Mouse (Mus musculus): ENCODE measurements at regions not wholly inside any gene's neighbourhood (a gene's known extent, or its start where the extent isn't known, plus 50 kb on each side); places are given as distances from the start of the nearest gene placed in this dataset.

DNA sequence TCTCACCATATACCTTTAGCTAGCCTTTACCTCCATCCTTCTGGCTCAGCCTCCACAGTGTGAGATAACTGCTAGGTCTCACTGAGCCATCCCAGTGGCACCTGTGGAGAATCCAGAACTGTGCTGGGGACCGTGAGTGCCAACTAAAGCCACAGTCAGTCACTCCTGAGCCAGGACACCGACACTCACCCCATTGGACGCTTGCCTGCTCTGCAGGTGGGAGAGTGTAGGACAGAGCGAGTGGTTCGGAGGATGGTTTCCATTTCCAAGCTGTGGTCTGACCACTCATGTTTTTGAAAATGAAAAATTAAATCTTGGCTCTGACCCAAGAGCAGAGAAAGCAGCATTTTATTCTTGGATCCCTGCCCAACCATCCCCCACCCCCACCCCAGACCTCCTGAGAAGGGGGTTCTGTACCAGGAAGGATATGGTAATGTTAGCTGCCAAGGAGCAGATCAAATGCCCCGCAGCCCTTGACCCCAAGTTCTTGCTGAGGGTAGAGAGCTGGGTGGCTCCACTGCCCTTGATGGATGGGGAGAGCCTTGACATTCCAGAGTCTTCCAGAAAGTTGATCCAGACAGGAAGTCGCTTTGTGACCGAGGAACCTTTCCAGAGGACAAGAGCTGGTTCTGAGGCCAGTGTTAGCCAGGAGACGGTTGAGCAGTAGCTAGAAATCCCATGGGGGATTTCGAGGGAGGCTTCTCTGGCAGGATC lies 83.3 kb upstream of the Smim23 start:
- peak; percentile 39 to 45 for DNase-seq

DNA sequence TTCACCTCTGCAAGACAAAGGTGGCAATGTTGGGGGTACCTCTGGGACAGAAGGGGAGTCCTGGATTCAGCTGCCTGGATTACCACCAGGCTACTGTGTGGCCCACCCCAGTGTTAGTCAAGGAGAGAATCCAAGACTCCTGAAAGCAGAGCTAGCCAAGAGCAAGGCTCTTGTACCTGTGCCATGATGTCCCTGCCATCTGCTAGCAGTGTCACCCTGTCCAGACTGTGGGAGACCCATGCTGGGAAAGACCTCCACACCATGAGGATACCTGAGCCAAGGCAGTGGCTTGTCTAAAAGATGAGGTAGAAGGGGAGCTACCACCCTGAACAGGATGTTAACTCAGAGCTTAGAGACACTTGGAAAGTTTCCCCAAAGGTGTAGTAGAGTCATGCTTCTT lies 79.6 kb upstream of the Smim23 start:
- DNase-seq, result peak; percentile 49 to 56

DNA sequence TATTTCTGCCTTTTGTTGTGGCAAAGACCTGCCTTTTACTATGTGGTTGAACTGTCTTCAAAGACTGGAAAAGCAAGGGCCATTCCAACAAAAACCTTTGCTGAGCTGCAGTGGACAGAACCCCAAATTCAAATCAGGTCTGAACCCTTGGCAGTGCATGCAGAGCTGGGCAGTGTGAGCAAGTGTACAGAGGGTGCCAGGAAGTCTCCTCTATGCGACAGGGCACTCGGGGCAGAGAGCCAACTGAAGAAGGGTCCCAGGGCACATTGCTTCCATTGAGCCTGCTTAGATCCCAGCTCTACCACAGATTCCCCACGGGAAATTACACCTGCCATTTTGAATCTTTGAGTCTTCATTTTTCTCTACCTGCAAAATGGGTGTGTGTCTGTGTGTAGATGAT lies 79.0 kb upstream of the Smim23 start:
- DNase-seq, result no peak

DNA sequence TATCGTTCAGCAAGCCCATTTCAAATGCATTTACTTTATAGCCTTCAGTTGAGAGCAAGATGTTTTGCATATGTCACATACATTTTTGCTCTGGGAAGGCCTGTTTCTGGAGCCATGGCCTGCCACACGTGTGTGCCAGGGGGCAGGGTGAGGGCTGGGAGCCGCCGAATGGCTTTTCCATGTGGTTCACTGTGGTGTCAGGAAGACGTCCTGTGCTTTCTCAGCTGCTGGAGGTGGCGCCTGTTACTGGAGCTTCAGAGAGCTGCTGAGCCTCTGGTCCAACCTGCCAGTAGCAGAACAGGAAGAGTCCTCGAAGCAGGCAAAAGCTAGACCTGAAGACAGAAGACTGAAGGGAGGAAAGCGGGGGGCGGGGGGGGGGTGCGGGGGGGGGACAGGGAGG lies 78.5 kb upstream of the Smim23 start:
- no peak for DNase-seq

DNA sequence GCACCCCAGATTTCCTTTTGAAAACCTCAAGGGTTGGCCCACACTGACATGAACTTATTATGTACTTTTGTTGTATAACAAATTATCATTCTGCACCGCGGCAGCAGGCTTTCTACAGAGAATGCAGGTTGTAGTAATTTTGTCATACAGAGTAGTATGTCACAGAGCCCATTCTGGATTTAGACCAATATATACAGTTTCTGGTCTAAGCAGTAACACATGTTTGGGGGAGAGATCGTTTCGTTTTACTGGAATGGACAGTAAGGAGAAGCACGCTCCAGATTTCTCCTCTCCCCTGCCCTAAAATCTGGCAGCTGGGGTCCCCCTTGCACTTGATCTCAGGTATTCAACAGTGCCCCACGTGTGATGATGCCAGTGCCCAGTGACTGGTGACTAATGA lies 76.0 kb upstream of the Smim23 start:
- DNase-seq, result no peak

DNA sequence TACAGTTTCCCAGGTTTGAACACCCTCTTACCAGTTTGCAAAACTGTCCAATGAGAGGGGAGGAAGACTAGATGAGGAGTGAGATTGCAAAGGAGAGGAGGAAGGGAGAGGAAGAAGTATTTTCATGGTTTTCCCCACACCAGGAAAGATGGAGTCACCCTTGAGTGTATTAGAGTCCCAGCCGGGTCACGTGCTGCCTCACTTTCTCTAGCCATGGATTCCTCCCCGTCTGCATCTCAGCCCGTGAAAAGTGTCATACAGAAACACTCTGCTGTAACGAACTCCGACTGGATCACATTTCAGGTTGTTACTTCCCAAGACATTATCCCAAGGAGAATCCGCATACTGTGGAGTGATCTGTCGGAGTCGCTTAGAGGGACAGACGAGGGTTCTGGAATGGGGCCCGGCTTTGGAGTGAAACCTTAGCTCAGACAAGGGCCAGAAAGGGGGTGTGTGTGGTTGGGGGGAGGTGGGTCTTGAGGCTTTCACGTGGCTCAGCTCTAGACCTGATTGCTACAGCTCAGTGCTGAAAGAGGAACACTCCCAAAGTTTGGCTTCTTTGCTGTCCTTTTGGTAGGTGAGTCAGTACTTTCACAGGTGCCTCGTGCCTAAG lies 75.3 kb upstream of the Smim23 start:
- DNase-seq, result no peak

DNA sequence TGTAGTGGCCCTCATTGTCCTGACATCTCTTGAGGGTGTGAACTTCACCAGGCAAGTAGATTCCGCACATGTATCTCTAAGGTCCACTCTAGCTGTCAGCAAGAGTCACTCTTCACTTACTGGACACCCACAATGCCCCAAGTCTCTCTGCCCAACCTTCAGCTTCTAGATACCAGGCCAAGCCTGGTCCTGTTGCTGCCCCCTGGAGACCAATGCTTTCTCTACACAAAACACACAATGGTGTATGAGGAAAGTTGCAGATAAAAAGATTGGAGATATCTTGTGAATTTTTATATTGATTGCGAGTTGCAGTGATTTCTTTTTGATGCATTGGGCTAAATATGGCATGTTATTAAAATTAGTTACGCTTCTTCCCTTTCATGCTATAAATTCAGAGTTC lies 71.0 kb upstream of the Smim23 start:
- peak in 1 of 2 experiments; percentile 18 for DNase-seq

DNA sequence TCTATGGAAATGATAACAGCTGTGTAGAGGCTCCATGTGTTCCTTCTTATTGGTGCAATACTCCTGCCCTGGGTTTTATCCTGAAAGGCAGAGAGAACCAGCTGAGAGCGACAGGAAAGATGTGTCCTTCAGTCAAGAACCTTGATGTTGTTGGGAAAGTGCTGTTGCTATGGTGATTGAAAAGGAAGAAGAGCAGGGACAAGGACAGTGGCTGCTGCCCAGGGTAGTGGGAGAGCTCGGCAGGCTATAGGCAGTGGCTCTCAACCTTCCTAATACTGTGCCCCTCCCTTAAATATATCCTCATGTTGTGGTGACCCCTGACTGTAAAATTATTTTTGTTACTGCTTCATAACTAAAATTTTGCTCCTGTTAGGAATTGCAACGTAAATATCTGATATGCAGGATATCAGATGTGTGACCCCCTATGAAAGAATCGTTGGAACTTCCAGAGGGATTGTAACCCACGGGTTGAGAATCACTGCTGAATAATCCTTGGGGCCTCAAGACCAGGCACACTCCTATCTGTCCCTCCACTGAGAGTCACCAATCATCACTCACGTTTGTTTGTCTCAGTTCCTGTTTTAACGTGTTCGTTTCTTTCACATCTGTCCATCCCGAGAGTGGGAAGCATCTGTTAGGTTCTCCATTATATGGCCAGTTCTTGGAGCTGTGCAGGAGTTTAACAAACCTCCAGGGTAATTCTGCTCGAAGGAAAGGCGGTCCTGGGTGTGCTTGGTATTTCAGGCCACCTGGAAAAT lies 68.9 kb upstream of the Smim23 start:
- no peak for DNase-seq

DNA sequence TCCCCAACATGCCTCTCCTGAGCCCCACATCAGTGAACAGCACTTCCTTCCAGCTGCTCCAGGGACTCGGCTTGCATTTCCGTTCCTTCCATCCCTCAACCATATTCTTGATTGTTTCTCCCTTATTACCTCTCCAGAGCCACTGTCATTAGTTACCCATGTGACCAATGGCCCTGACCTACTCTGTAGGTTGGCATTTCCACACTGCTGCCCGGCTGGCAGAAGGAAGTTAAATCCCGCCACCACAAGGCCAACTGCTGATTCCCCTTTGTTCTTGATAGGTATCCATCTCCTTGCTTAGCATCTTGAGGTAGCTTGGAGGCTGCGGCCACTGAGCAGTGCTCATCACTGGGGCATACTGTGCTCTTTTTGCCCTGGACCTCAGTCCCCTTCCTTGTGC lies 68.1 kb upstream of the Smim23 start:
- DNase-seq, result no peak

DNA sequence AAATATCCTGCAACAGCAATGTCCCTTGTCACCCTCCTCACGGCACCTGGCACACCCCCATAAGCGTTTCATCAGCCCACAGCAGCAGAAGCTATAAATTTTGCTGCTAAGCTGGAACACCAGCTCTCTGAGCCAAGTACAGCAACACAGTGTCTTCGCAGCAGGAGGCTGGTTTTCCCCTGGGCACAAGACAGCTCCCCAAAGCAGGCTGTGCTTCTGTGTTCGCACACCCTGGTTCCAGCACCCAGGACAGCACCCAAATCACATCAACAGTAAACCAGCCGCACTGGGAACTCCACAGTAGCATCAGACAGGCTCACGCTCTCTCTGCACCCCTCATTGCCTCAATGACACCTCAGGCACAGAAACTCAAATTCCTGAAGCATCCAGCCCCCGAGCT lies 64.8 kb upstream of the Smim23 start:
- no peak for DNase-seq

DNA sequence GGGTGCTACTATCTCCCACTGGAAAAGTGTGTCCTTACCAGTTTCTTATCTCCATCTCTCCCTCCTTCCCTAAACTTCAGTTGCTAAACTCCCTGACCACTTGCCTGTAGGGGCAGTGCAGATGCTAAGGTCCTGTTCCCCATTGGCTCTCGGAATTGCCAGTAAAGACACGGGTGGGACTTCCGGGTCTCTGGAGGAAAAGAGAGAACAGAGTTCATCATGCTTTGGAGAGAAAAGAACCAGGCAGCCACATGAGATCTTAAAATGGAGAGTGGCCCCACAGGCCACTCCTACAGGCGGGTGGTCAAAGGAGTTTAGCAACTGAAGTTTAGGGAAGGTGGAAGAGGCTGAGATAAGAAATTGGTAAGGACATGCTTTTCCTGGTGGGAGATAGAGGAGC lies 60.3 kb upstream of the Smim23 start:
- no peak for DNase-seq

DNA sequence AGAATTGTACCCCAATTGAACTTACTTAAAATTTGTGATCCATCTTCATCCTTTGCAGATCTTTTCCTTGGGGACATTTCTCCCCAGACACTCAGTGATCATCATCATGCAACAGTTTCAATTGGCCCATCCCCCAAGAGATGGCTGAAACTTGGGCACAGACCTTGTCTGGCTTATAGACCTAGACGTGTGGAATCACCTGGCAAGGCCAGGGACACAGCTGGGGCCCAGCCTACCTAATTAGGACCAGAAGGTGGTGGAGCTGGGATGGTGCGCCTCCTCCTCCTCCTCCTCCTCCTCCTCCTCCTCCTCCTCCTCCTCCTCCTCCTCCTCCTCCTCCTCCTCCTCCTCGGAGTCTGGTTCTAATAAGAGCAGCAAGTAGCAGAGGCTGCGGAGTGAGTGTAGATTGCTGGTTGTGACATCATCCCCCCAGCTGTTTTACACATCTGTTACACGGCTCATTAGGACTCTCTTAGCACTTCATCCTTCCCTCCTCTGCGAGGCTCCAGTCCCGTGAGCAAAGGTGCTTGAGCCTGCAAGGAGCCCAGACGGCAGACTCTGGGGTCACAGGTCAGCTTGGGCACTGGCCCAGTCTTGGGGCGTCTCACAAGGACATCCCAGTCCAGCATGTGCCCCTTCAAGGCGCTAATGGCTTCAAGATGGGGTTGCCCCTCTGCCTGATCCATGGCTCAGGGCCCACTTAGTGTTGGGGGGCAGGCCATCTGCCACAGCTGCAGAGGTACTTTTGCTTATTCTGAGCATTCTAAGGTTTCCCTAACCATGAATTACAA lies 58.9 kb upstream of the Smim23 start:
- no peak for DNase-seq

DNA sequence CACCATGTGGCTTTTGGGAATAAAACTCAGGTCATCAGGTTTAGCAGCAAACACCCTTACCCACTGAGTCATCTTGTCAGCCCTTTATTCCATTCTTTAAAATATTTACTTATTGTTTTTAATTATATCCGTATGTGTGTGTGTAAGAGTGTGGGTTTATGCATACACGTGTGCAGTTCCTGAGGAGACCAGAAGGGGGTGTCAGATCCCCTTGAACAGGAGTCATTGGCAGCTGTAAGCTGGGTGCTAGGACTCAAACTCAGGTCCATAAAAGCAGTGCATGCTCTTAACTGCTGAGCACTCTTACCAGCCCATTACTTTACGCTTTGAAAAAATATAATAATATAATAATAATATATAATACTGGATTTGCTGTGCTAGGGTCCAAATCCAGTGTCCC lies 54.6 kb upstream of the Smim23 start:
- no peak for DNase-seq

Data from cerebellum, adult 18-20 months (tissue).